Mouse (Mus musculus) neural tube, embryonic 10.5 days (tissue): ENCODE measurements around the gene Adamts6.

Experiments used
- DNase-seq: peaks from one replicate; pipeline ENCODE4 v3.0.0-alpha.2; 2017; ENCODE audit warnings: low spot score; ENCODE audit errors: extremely low spot score

Adamts6 gene

GRCm38 (mm10) chr13:104287366-104288225 lies at the start of gene Adamts6:
TSS of gene Adamts6 (plus strand) at chr13:104287835.
- DNase-seq, result peak; percentile 36

- DNase-seq, result no peak
These were observed 28.6 kb upstream of the Adamts6 start for GRCm38 (mm10) chr13:104258997-104259396.

GRCm38 (mm10) chr13:104285031-104285431 lies 2.6 kb upstream of the Adamts6 start:
- no peak for DNase-seq

GRCm38 (mm10) chr13:104285737-104286311 lies 1.8 kb upstream of the Adamts6 start:
- DNase-seq, result peak; percentile 22

- no peak for DNase-seq
These were observed 1.3 kb upstream of the Adamts6 start for GRCm38 (mm10) chr13:104286336-104286735.

GRCm38 (mm10) chr13:104286897-104287309 lies 732 bp upstream of the Adamts6 start:
- peak; percentile 87 for DNase-seq

- peak; percentile 50 for DNase-seq
These were observed 708 bp downstream of the Adamts6 start for GRCm38 (mm10) chr13:104288226-104288859.

- DNase-seq, result no peak
These were observed 1.5 kb downstream of the Adamts6 start for GRCm38 (mm10) chr13:104289176-104289575.

- DNase-seq, result no peak
These were observed 7.8 kb downstream of the Adamts6 start for GRCm38 (mm10) chr13:104295472-104295871.

GRCm38 (mm10) chr13:104329336-104329735 lies 41.7 kb downstream of the Adamts6 start:
- no peak for DNase-seq

- DNase-seq, result no peak
These were observed 42.1 kb downstream of the Adamts6 start for GRCm38 (mm10) chr13:104329742-104330141.

GRCm38 (mm10) chr13:104352590-104352989 lies 65.0 kb downstream of the Adamts6 start:
- DNase-seq, result no peak

- DNase-seq, result no peak
These were observed 106.1 kb downstream of the Adamts6 start for GRCm38 (mm10) chr13:104393427-104394356.

GRCm38 (mm10) chr13:104397814-104398213 lies 110.2 kb downstream of the Adamts6 start:
- DNase-seq, result no peak

GRCm38 (mm10) chr13:104432734-104433133 lies 145.1 kb downstream of the Adamts6 start:
- no peak for DNase-seq

- DNase-seq, result no peak
These were observed 154.9 kb downstream of the Adamts6 start for GRCm38 (mm10) chr13:104442559-104442958.

GRCm38 (mm10) chr13:104445437-104445836 lies 157.8 kb downstream of the Adamts6 start:
- DNase-seq, result no peak

- DNase-seq, result no peak
These were observed 159.3 kb downstream of the Adamts6 start for GRCm38 (mm10) chr13:104446974-104447373.

- no peak for DNase-seq
These were observed 159.8 kb downstream of the Adamts6 start for GRCm38 (mm10) chr13:104447470-104447869.

GRCm38 (mm10) chr13:104448349-104448748 lies 160.7 kb downstream of the Adamts6 start:
- no peak for DNase-seq
